12 mouse cellular contexts compared by ENCODE assay signal in genomic region chr8:77522984-77523383, GRCm38 (mm10).
"Had no signal": no experiment of that assay in that cellular context is flagged by ENCODE, and none has a peak within 500 bp of the region (broad histone marks: within the 10 kb centered on the region; RNA-seq: fewer than 3 reads in every experiment).

No protein-coding gene starts in this region.

- H3K4me2 ChIP-seq: limb, embryonic 15.5 days; liver, embryonic 12.5 days; lung, embryonic 14.5 days; neural tube, embryonic 13.5 days had no signal

- H3K9me3 ChIP-seq: limb, embryonic 15.5 days; liver, embryonic 12.5 days; midbrain, embryonic 10.5 days; neural tube, embryonic 13.5 days had no signal

- H3K36me3 ChIP-seq: limb, embryonic 15.5 days; midbrain, embryonic 10.5 days; neural tube, embryonic 13.5 days had no signal

- H3K4me3 ChIP-seq: left cerebral cortex, adult 2 months; limb, embryonic 15.5 days; liver, embryonic 12.5 days; midbrain, embryonic 10.5 days; neural tube, embryonic 13.5 days had no signal

- DNase-seq: lung, embryonic 14.5 days; lung, postnatal 10 days; lung, postnatal 4 days; retina, postnatal 1 day; right cerebral cortex, postnatal 14 days; thymus, postnatal 36 days had no signal

- H3K27ac ChIP-seq: left cerebral cortex, adult 2 months; limb, embryonic 15.5 days; liver, embryonic 12.5 days; midbrain, embryonic 10.5 days; neural tube, embryonic 13.5 days had no signal

- H3K27me3 ChIP-seq: limb, embryonic 15.5 days; liver, embryonic 12.5 days had no signal

- ATAC-seq: liver, embryonic 12.5 days; midbrain, embryonic 16.5 days had no signal

- H3K9ac ChIP-seq: limb, embryonic 15.5 days; liver, embryonic 12.5 days; lung, embryonic 14.5 days; neural tube, embryonic 13.5 days had no signal
